Mouse (Mus musculus): ENCODE results near the gene Thpo.

Thpo gene

DNA sequence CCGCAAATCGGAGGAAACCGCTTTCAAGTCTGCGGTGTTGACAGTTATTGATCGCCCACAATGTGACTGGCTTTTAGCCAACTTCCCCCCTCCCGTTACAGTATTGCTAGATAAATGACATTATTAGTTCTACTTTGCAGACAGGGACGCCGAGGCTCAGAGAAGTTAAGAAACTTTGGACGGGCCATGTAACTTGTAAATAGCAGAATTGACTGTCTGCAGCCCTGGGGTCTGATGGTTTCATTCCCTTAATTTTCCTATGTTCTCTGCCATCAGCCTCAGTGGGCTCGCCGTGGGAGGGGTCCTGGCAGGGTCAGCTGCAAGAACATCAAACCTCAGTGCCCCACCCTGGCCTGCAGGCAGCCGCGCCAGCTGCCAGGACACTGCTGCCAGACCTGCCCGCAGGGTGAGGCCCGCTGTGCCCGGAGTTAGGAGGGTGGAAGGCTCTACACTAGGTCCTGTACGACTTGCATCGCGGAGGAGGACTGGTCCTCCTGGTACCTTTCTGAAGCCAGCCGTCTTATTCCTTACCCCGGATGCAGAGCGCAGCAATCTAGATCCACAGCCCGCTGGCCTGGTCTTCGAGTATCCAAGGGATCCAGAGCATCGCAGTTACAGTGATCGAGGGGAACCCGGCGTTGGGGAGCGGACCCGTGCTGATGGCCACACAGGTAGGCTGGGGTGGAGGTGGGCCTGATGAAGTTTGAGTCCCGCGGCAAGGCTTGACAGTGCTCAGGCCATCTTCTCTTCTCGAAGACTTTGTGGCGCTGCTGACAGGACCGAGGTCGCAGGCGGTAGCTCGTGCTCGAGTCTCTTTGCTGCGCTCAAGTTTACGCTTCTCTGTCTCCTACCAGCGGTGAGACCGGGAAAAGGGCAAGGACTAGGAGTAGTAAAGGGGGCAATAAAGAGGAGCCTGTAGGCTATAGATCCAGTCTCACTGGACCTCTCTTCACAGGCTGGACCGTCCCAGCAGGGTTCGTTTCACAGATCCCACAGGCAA lies at the start of gene Thpo:
Gene Thpo, minus strand, starts transcription at position 781 of the 1,000 bp plus-strand sequence.
- DNase-seq (ENCODE audit: low read depth, low spot score), result no peak

DNA sequence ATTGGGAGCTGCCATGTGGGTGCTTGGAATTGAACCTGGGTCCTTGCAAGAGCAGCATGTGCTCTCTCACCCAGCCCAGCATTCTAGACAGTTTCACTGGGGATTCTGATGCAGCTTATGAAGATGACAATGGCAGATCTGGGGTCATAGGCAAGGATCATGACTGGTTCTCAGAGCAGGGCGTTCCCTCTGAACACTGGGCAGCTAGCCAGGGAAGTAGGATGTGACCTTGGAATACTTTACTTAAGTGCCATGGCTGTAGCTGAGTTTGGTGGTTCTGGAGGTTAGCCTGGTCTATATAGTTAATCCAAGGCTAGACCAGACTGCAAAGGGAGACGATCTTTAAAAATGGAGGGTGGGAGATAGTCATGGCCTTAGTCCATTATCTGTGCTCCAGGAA lies 49.6 kb upstream of the Thpo start:
- DNase-seq (ENCODE audit: low read depth, low spot score), result no peak

DNA sequence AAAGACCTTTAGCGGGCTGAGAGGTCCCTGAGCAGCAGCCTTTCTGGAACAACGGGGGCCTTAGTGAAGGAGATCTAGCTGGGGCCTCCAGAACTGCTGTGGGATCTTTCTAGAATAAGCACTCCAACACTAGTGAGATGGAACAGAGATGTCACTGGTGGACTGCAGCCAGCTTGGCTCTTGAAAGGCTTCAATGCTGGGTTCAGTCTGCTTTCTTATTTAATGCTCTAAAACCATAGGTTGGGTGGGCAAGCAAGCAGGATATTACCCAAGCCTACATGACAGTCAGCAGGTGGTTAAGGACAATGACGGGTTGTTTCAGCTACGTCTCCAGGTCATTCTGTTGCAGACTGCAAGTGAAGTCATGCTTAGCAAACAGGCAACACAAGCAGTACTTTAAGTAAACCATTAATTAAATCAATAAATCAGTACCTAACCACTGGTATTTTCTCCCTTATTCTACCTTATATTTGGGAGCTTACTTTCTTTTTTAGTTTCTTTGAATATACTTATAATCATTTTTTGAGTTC lies 46.9 kb upstream of the Thpo start:
- DNase-seq (ENCODE audit: low read depth, low spot score), result no peak

DNA sequence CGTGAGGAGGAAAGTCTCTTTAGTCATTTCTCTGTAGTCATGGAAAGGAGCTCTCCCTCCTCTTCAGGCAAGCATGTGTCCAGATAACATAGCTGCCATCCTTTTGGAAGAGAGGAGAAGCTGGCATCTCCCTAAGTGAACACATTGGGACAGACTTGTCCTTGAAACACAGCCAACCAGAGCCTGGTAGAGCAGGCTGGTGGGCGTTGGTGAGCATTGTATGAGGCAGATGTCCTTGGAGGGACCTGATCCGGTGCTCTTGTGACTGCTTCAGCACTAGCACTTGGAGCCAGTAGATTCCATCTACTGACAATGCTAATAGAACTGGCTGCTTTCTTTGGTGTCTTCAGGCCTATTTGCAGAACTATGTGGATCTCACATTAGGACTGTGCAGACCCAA lies 45.5 kb upstream of the Thpo start:
- DNase-seq (ENCODE audit: low read depth, low spot score), result no peak

DNA sequence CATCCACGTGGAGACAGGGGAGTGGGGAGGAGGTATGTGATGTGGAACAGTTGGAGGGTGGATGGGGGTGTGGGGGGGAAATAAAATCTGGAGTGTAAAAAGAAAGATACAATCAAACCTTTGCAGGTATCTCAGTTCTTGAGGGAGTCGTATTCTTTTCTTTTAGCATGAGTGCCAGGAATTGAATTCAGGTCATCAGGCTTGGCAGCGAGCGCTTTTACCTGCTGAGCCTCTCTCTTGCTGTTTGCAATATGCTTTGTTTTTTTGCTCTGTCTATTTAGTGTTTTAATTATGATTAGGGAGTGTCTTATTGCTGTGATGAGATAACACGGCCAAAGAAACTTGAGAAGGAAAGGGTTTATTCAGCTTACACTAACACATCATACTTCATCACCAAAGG lies 40.7 kb upstream of the Thpo start:
- DNase-seq (ENCODE audit: low read depth, low spot score), result no peak

DNA sequence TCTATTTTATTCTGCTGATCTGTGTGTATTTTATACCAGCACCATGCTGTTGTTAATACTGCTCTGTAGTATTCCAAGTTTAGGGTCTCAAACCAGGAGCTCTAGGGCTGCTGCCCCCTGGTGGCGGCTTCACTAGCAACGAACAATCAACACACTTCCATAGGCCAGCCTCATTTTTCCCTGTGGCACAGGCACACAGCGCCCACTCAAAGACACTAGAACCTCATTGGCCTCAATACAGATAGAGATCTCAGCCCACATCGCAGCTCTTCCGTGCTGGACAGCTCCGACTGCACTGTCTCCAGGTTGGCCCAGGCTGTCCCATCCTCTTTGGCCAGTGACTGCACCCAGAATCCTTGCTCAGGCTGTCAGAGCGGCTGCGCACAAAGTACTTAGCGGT lies 30.9 kb upstream of the Thpo start:
- DNase-seq (ENCODE audit: low read depth, low spot score), result no peak

DNA sequence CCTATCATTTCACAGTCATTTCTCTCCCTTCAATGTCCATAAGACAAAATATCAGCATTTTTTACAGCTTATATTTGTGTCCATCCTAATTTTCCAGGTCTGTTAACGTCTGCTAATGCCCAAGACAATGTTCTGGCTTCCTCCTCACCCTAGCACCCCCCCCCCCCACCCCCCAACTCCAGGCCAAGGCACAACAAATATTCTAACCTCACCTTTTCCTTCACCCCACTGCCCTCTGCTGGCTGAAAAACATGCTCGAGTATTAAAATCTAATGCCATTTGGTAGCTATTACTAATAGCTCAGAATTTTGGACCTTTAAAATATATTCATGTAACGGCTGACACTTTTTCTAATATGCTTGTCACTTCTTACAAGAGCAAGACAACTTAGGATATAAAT lies 27.4 kb upstream of the Thpo start:
- DNase-seq (ENCODE audit: low read depth, low spot score), result no peak

DNA sequence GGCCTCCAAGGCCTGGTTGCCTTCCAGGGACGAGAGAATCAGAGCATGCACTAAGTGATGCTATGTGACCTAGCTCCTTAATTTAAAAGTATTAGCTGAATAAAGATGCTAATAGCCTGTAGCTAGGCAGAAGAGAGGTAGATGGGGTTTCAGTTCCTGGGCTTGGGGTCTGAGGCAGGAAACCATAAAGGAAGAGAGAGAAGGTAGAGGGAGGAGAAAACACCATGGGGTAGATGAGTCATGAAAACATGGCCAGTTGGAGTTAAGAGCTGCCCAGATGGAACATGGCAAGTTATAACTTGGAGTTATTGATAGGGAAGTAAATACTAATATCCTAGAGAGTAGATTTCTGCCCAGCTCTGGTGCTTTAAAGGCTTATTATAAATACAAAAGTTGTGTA lies 23.1 kb upstream of the Thpo start:
- DNase-seq (ENCODE audit: low read depth, low spot score), result no peak

DNA sequence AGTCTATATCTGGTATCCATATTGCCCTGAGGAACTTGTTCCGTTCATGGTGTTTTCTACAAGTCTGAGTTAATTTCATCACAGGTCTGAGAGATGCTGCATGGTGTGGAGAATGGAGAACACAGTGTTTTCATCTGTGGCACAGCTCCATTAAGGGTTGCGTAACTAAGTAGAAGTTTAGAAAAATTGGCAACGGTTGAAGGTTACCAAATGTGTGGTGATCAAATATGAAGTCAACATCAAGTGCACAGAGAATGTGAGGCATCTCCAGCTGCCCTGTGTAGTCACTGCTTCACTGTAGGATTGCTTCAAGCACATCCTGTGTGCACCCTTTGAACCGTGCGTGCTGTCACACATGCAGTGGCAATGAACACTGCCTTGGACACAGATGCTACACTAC lies 21.7 kb upstream of the Thpo start:
- no peak for DNase-seq (ENCODE audit: low read depth, low spot score)

DNA sequence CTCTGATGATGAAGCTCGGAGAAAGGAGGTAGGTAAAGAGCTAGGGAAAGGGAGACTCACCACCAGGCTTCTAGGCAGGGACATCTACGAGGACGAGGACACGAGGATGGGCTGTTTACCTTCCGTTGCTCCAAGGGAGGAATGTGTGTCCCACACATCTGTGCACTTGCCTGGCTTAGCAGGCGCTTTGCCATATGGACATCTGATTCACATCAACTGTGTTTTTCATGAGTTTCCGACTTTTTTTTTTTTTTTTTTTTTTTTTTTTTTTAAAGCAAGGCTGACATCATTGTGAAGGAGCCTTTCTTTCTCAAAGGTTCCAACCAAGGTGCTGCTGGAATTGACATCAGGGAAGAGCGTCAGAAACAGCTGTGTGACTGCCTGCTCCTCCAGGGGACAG lies 16.2 kb upstream of the Thpo start:
- no peak for DNase-seq (ENCODE audit: low read depth, low spot score)

DNA sequence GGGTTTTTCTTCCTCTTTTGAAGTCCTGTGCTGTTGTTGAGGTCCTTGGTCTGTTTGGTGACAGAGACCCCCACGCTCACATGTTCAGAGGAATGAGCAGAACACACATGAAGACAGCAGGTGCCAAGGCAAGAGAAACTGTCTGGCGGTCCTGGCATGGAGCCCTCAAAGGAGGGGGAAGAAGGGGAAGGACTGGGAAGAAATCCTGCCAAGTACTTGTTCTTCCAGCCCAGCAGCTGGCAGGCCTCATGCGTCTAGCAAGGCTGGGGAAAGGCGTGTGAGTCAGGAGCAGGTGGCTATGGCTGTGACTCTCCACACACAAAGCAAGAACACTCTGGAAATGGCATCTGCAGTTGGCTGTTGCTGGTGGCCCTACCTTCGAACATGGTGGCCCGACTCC lies 12.3 kb upstream of the Thpo start:
- DNase-seq (ENCODE audit: low read depth, low spot score), result no peak

DNA sequence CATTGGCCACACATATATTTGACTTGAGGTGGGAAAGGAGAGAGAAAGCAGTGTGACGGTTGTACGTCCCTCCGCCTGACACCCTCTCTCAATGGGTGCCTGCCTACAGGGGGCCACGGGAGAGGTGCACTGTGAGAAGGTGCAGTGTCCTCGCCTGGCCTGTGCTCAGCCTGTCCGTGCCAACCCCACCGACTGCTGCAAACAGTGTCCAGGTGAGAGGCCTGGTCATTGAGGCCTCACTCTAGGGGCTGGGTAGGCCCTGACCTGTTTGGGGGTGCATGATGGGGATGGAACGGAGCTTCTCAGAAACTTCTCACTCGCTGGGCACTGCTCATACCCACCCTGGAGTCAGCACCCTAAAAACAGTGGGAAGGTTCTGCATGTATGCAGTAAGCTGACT lies 5.5 kb upstream of the Thpo start:
- DNase-seq (ENCODE audit: low read depth, low spot score), result no peak

DNA sequence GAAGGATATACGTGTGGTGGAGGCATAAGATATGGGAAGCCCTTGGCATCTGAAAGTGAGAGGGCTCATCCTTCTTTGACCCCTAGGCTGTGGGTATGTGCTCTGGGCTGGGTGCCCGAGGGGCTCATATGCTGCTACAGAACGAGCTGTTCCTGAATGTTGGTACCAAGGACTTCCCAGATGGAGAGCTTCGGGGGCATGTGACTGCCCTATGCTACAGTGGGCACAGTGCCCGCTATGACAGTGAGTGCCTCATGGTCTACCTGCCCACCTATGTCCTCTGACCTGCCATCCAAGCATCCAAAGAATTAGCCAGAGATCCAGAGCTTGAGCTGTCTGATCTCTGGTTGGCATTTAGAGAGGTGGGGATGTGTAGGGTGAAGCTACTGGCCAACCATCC lies 2.5 kb upstream of the Thpo start:
- no peak for DNase-seq (ENCODE audit: low read depth, low spot score)

DNA sequence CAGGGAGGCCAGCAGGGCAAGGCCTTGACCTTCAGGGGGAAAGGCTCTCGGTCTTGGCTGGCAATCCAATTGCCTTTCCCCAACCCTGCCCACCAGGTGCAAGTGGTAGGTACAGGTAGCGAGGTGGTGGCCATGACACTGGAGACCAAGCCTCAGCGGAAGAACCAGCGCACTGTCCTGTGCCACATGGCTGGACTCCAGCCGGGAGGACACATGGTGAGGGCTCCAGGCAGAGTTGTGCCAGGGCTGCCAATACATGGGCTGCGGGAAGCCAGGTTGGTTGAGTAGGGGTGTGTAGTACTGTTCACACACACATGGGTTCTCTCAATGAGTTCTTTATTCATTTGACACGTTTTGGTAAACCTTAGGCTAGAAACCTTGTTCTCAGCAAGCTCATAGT lies 1.9 kb upstream of the Thpo start:
- DNase-seq (ENCODE audit: low read depth, low spot score), result no peak

DNA sequence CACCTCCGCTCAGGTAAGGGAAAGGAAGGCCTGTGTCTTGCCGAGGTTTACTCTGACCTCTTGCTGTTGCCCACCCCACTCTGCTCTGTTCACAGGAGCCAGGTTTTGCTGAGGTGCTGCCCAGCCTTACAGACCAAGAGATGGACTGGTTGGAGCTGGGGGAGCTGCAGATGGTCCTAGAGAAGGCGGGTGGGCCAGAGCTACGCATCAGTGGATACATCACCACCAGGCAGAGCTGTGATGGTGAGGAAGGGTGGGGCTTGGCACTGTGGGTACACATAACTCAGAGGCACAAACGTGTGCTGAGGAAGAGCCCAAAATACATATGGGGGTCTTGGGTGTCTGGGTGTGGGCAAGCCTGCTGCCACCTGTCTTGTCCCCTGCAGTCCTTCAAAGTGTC lies 1.3 kb upstream of the Thpo start:
- DNase-seq (ENCODE audit: low read depth, low spot score), result no peak

DNA sequence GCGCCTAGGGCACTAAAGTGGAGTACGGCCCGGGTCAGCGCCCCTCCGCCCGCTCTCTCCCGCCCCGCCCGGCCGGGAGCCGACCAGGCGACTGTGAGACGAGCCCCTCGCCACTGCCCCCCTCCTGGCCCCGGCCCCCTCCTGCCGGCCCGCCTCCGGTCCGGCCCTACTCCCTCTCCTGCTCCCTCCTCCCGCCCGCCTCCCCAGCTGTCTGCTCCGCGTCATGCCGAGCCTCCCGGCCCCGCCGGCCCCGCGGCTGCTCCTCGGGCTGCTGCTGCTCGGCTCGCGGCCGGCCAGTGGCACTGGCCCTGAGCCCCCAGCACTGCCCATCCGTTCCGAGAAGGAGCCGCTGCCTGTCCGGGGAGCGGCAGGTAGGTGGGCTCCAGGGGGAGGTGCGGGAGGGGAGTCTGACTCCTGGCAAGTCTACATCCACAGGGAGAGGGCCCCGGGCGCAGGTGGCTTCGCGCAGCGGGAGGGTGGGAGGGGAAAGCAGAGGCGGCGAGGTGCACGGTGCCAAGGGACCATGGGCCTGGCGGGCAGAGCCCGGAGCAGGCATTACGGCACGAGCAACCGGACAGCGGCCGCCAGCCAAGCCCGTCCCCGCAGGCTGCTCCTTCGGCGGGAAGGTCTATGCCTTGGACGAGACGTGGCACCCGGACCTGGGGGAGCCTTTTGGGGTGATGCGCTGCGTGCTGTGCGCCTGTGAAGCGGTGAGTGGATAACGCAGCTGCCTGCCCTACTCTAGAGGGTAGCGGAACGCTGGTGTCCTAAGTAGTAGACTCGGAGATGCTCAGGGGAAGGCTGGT lies 1.2 kb downstream of the Thpo start, which contains the start of gene Chrd:
Gene Chrd, plus strand, starts transcription at position 203 of the 806 bp plus-strand sequence.
- no peak for DNase-seq (ENCODE audit: low read depth, low spot score)

DNA sequence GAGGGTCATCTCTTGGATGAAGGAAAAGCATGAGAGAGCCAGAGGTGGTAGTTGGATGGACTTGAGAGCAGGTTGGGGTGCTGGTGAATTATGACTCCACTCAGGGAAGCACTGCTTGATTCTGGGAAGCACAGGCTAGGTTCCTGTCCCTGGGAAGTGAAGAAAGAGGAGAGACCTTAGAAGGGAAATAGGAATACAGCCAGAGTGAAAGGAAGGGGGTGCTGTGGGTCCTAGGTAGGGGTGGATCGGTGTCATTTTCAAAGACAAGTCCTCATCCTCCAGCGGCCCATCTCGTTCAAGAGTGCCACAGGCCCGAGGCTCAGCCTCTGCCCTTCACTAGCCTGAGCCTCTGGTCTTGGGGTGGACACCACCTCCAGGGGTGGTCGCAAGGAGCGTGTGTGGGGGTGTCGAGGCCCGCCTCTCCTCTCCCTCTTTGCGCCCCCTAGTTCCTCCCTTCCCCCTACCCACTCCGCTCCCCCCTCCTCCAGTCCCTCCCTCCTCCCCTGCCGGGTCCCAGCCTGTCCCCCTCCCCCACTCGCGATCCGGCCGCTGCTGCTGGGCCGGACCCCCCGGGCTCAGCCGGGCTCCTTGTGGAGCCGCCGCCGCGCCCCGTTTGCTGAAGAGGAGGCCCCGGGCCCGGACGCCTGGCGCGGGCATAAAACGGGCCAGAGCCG lies 1.9 kb downstream of the Thpo start:
- DNase-seq (ENCODE audit: low read depth, low spot score), result no peak

DNA sequence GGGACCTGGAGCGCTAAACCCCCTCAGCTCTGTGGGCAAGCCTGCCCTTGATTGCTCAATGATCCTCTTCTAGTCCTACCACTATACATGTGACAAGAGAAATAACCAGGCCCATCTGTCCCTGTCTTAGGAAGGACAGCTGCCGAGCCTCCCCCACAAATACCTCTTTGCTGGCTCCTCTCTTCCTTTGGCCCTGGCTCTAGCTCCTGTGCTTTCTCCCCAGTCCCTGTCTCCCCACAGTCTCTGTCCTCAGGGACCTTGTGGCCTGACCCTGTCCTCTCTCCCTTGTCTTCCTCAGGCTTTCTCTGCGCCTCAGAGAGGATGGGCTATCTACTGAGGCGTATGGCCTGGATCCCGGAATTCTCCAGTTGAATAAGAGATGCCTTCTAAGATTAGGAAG lies 2.6 kb downstream of the Thpo start:
- DNase-seq (ENCODE audit: low read depth, low spot score), result no peak

DNA sequence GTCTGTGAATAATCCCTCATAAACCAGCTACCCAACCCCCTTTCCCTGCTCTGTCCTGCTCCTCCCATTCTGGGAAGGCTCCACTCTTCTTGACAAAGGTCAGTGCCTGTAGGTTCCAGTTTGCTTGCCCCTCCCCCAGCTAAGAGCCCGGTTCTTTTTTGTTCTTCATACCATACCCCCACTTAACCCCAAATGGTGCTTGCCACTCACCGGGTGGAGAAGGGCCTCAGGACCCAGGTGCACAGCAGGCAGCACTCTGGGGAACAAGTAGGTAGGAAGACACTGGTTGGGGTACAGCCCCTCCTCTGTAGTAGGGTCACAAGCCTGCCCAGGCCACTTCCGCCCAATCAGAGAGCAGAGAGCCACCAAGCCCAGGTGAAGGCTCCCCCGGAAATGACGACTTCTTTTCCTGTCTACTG lies 4.0 kb downstream of the Thpo start:
- no peak for DNase-seq (ENCODE audit: low read depth, low spot score)

DNA sequence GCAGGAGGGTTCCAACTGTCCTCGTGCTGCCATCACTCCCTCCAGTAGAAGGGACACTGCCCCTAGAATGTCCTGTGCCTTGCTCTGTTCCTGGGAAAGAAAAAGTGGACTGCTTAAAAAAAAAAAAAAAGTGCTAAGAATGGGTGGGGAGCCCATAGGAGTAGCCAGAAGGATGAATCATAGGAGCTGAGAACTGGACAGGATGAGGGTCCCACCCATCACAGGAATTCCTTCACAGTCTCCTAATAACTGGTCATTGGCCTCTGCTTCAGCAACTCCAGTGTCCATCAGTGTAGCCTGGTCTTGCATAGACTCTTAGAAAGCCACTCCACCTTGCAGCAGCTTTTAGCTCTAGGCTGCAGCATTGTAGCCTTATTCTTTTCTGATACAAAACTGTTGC lies 7.9 kb downstream of the Thpo start:
- no peak for DNase-seq (ENCODE audit: low read depth, low spot score)

DNA sequence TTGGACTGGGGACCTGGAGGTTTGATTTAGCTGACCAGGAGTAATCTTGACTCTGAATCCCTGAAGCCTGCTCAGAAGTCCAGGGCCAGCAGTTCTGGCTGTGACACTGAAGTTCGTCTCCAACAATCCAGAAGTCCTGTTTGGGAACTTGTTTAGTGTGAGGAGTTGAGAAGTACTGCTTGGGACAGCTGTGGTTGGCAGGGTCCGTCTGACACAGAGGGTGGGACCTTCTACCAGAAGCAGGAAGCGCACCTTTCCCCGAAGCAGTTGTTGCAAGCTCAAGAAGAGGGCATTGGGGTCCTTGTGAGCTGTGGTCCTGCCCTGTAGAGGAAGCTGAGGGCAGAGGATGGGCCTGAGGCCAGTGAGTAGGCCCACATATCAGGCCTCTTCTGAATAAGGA lies 8.6 kb downstream of the Thpo start:
- DNase-seq (ENCODE audit: low read depth, low spot score), result no peak

DNA sequence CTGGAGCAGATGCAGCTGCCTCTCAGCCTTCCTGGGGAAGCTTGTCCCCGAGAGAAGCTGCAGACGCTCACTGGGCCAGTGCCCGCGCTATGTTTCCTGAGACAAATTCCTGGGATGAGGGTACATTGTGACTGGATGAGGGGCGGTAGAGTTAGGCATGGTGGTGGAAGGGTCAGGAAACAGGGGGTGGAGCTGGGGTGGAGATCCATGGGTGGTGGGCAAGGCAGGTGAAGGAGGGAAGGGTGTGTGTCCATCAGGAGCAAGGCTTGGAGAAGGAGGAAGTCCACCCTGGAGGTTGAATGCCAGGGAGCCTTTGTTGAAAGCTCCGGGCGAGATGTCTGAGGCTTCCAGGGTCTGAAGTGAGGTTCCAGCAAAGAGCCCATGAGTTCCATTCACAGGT lies 9.0 kb downstream of the Thpo start:
- no peak for DNase-seq (ENCODE audit: low read depth, low spot score)
